Mouse (Mus musculus): ENCODE measurements around the gene Cdk9.

Cdk9 gene

GRCm38 (mm10) chr2:32712934-32713817, at the start of gene Cdk9:
Gene Cdk9, minus strand, starts transcription at chr2:32713076.
- DNase-seq: peak; percentile 93

GRCm38 (mm10) chr2:32761859-32762258, 49.0 kb upstream of the Cdk9 start:
- no peak for DNase-seq

- DNase-seq: no peak
Observed at GRCm38 (mm10) chr2:32761361-32761760, 48.5 kb upstream of the Cdk9 start.

- no peak for DNase-seq
Observed at GRCm38 (mm10) chr2:32759001-32759400, 46.1 kb upstream of the Cdk9 start.

GRCm38 (mm10) chr2:32758503-32758902, 45.6 kb upstream of the Cdk9 start:
- no peak for DNase-seq

- peak; percentile 97 for DNase-seq
Observed at GRCm38 (mm10) chr2:32757056-32757845, 44.4 kb upstream of the Cdk9 start, which contains the start of gene Tor2a. Gene Tor2a, plus strand, starts transcription at chr2:32757234.

- DNase-seq: no peak
Observed at GRCm38 (mm10) chr2:32756674-32757055, 43.8 kb upstream of the Cdk9 start.

- DNase-seq: no peak
Observed at GRCm38 (mm10) chr2:32752181-32752580, 39.3 kb upstream of the Cdk9 start.

GRCm38 (mm10) chr2:32751665-32752033, 38.8 kb upstream of the Cdk9 start:
- DNase-seq: no peak

- no peak for DNase-seq
Observed at GRCm38 (mm10) chr2:32750887-32751664, 38.2 kb upstream of the Cdk9 start.

- DNase-seq: no peak
Observed at GRCm38 (mm10) chr2:32750199-32750598, 37.3 kb upstream of the Cdk9 start.

- no peak for DNase-seq
Observed at GRCm38 (mm10) chr2:32749082-32749481, 36.2 kb upstream of the Cdk9 start.

- no peak for DNase-seq
Observed at GRCm38 (mm10) chr2:32744272-32744982, 31.6 kb upstream of the Cdk9 start.

- peak; percentile 91 for DNase-seq
Observed at GRCm38 (mm10) chr2:32742173-32742531, 29.3 kb upstream of the Cdk9 start.

GRCm38 (mm10) chr2:32741273-32742172, 28.6 kb upstream of the Cdk9 start:
- peak; percentile 77 for DNase-seq

GRCm38 (mm10) chr2:32740916-32741272, 28.0 kb upstream of the Cdk9 start, which contains the start of gene 6330409D20Rik:
Gene 6330409D20Rik, minus strand, starts transcription at chr2:32741016.
- no peak for DNase-seq

- DNase-seq: no peak
Observed at GRCm38 (mm10) chr2:32739311-32739710, 26.4 kb upstream of the Cdk9 start.

GRCm38 (mm10) chr2:32737008-32737407, 24.1 kb upstream of the Cdk9 start:
- DNase-seq: no peak

- no peak for DNase-seq
Observed at GRCm38 (mm10) chr2:32736306-32736829, 23.5 kb upstream of the Cdk9 start.

- no peak for DNase-seq
Observed at GRCm38 (mm10) chr2:32734933-32735332, 22.1 kb upstream of the Cdk9 start.

GRCm38 (mm10) chr2:32734480-32734879, 21.6 kb upstream of the Cdk9 start:
- DNase-seq: no peak

Data from cerebellum, adult 11-12 months (tissue).